Mouse (Mus musculus) limb, embryonic 12.5 days (tissue): ENCODE results near the gene Actr3. TPM values are rescaled to one million over a fixed set of nuclear protein-coding genes. Genes with fewer than 3 reads are reported as not detected.

Experiments
- ATAC-seq: fragments of 200-750 bp; cut with Nextera tagmentation; 2 replicates; pipeline ENCODE4 v1.8.0; 2017; ENCODE audit warnings: low read depth, moderate TSS enrichment; ENCODE audit not compliant: insufficient number of reproducible peaks, insufficient read depth, low FRiP score, low TSS enrichment
- H3K27ac ChIP-seq: fragments of 300-500 bp; sonication (generic); 2 replicates; pipeline ENCODE4 v1.5.1; 2016; ENCODE audit warnings: mild to moderate bottlenecking, moderate library complexity
- H3K27me3 ChIP-seq: fragments of 300-500 bp; sonication (generic); 2 replicates; pipeline ENCODE4 v1.6.1; 2016; ENCODE audit warnings: mild to moderate bottlenecking, moderate library complexity
- H3K36me3 ChIP-seq: fragments of 300-500 bp; sonication (generic); 2 replicates; pipeline ENCODE4 v1.6.1; 2016; ENCODE audit warnings: mild to moderate bottlenecking, moderate library complexity
- H3K4me1 ChIP-seq: fragments of 300-500 bp; sonication (generic); replicated peaks from 2 replicates; pipeline ENCODE4 v1.6.1; 2016
- H3K4me2 ChIP-seq: fragments of 300-500 bp; sonication (generic); 2 replicates; pipeline ENCODE4 v1.6.1; 2016; ENCODE audit warnings: mild to moderate bottlenecking, moderate library complexity
- H3K4me3 ChIP-seq: fragments of 300-500 bp; sonication (generic); replicated peaks from 2 replicates; pipeline ENCODE4 v1.5.1; 2016; ENCODE audit warnings: mild to moderate bottlenecking
- H3K9ac ChIP-seq: fragments of 300-500 bp; sonication (generic); replicated peaks from 2 replicates; pipeline ENCODE4 v1.6.1; 2016; ENCODE audit warnings: mild to moderate bottlenecking, moderate library complexity
- H3K9me3 ChIP-seq: fragments of 300-500 bp; sonication (generic); 2 replicates; pipeline ENCODE4 v1.6.1; 2016; ENCODE audit warnings: mild to moderate bottlenecking, moderate library complexity
- WGBS: fragments of 180-500 bp; shearing (Covaris S2); methylation state at CpG from one replicate; pipeline ENCODE4 v1.1.7; 2016; 5-methylcytosine and 5-hydroxymethylcytosine counted together
- polyA plus RNA-seq: library from polyadenylated mRNA; unstranded; fragments of >200 nt; fragmentation: Nextera tagmentation; extraction: Ambion mirVana; gene quantifications from 2 replicates; pipeline ENCODE4 v1.2.1, GENCODE M21; 2016

Actr3 gene
- polyA plus RNA-seq, 1 experiment from 2014 or later = 214 TPM

GRCm38 (mm10) chr1:125350843-125351242 lies 84.7 kb downstream of the Actr3 start:
- H3K36me3 ChIP-seq = no peaks in the 10 kb centered on the region
- H3K4me3 ChIP-seq = no peak overlapping the region
- no peaks in the 10 kb centered on the region for H3K27me3 ChIP-seq
- no peak overlapping the region for H3K27ac ChIP-seq
- WGBS = 56% methylated on average over 5 of the region's 5 CpGs
- H3K4me1 ChIP-seq = no peaks in the 10 kb centered on the region
- no peak overlapping the region for H3K9ac ChIP-seq
- no peak overlapping the region for H3K4me2 ChIP-seq
- H3K9me3 ChIP-seq = peaks cover 5% of the 10 kb centered on the region; the same call in 1 of the 2 replicates
- ATAC-seq = no peak

- WGBS = 90% methylated on average over 9 of the region's 9 CpGs
- no peak overlapping the region for H3K9ac ChIP-seq
- no peaks in the 10 kb centered on the region for H3K27me3 ChIP-seq
- H3K36me3 ChIP-seq = no peaks in the 10 kb centered on the region
- no peak overlapping the region for H3K4me3 ChIP-seq
- H3K27ac ChIP-seq = no peak overlapping the region
- no peak for ATAC-seq
- H3K4me2 ChIP-seq = no peak overlapping the region
- H3K4me1 ChIP-seq = no peaks in the 10 kb centered on the region
- peaks cover 14% of the 10 kb centered on the region; the same call in 1 of the 2 replicates for H3K9me3 ChIP-seq
Observed at GRCm38 (mm10) chr1:125345854-125346253, 89.7 kb downstream of the Actr3 start.

GRCm38 (mm10) chr1:125345448-125345847 lies 90.1 kb downstream of the Actr3 start:
- H3K9me3 ChIP-seq = peaks cover 12% of the 10 kb centered on the region; the same call in 1 of the 2 replicates
- H3K4me2 ChIP-seq = no peak overlapping the region
- H3K9ac ChIP-seq = no peak overlapping the region
- no peak overlapping the region for H3K4me3 ChIP-seq
- no peak overlapping the region for H3K27ac ChIP-seq
- H3K36me3 ChIP-seq = no peaks in the 10 kb centered on the region
- H3K27me3 ChIP-seq = no peaks in the 10 kb centered on the region
- no peaks in the 10 kb centered on the region for H3K4me1 ChIP-seq
- no peak for ATAC-seq
- WGBS = 92% methylated on average over 6 of the region's 6 CpGs

DNA sequence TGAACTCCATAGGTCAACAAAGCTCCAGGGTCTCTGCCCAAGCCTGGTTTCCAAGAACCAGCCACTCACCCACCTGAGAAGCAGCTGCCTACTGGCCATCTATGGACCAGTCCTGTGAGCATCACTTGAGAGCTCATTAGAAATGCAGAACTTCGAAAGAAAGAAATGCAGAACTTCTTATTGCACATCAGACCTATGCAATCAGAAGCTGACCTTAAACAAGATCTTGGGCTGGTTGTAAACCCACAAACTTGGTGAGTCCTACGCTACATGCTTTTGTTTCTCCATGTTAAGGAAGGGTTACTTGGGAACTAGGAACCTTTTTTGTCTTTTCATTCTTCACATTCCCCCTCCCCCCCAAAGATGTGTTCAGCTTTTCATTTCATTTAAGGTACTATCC lies 92.4 kb downstream of the Actr3 start:
- H3K4me1 ChIP-seq = no peaks in the 10 kb centered on the region
- H3K9me3 ChIP-seq = 0 out of 2 replicates have a peak, but pooled peaks cover 9% of the 10 kb centered on the region
- no peak for ATAC-seq
- 77% methylated on average over 2 of the region's 2 CpGs for WGBS
- H3K27ac ChIP-seq = no peak overlapping the region
- no peak overlapping the region for H3K4me2 ChIP-seq
- H3K27me3 ChIP-seq = no peaks in the 10 kb centered on the region
- no peak overlapping the region for H3K4me3 ChIP-seq
- H3K9ac ChIP-seq = no peak overlapping the region
- no peaks in the 10 kb centered on the region for H3K36me3 ChIP-seq

Other genes starting within 250 kb of the Actr3 start
- gene Slc35f5, start 124.9 kb upstream of the Actr3 start, polyA plus RNA-seq = 33.3 and 36.3 TPM in 2 replicates
- gene Gpr39, start 241.3 kb upstream of the Actr3 start, polyA plus RNA-seq = not detected in 2 replicates